Mouse (Mus musculus): ENCODE measurements around the gene Tmem270. TPM values are rescaled to one million over a fixed set of nuclear protein-coding genes. Genes with fewer than 3 reads are reported as not detected.

Tmem270 gene
- polyA plus RNA-seq, 1 experiment from 2014 or later, result not detected

DNA sequence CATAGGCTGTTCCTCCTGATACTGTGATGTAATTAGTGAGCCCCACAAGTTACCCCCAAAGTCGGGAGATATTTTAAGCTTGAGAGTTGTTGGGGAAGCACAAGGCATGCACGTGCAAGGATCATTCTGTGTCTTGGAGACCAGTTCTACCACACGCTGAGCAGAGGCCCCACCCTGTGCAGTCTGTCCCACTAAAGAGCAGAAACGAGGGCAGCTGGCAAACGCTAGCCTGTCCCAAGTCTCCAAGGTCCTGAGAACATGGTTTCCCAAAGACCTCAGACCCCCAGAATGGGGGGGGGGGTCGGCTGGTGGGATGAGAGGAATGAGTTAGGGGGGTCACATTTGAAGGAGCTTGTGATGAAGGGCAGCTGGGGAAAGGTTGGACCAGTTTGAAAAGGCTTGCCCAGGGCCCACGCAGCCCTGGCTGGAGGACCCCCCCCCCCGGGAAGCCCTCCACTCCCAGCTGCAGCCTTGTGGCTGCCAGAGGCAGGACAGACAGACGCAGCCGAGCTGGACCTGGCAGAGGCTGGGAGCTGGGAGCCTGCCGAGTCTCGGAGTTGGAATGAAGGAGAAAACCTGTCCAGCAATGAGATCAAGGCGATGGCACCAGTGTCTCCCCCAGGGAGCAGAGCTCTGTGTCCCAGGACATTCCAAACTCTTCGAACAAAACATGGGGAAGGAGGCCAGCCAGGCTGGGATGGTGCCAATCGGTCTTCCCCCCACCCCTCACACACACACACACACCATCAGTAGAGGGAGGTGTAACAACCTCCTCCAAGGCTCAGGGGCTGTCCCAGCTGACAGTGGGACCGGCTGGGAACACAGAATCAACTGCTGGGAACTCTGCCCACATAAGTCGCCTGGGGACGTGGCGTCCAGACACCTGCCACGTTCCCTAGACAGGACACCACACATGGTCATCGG is 32.3 kb downstream of the Tmem270 start:
- no peaks in the 10 kb centered on the region for H3K9me3 ChIP-seq
- H3K4me3 ChIP-seq (replicated peaks), result no peak overlapping the region
- H3K9ac ChIP-seq, result no peak overlapping the region
- peak overlapping the region; percentile 21; the same call in 1 of the 2 replicates for H3K27ac ChIP-seq
- 55% methylated on average over 21 of the region's 21 CpGs for WGBS
- no peaks in the 10 kb centered on the region for H3K36me3 ChIP-seq
- peaks cover 8% of the 10 kb centered on the region; the same call in 1 of the 2 replicates for H3K4me1 ChIP-seq
- ATAC-seq (ENCODE audit: insufficient read depth, low FRiP score, low read depth), result peak; percentile 40; the same call in 1 of the 2 replicates
- no peaks in the 10 kb centered on the region for H3K27me3 ChIP-seq (replicated peaks)
- no peak overlapping the region for H3K4me2 ChIP-seq

DNA sequence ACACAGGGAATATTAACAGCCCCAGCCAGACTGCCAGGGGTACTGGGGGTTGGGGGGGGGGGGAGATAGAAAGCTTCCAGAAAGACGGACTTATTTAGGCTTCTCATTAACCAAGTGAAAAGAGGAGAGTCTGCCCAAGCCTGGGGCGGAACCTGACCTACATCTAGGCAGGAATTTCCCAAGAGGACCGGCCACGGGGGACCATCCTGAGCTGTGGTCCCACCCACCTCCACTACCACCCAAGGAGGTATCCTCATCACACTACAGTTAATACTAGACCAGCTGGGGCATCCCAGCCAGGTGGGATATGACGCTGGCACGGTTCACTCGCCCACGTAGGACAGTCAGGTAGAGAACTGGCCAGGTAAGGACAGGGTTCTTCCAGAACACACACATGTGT is 33.5 kb downstream of the Tmem270 start:
- Histone ChIP-seq H3K4me1 (peaks cover 10% of the 10 kb centered on the region; the same call in 1 of the 2 replicates), H3K27ac (no peak overlapping the region), H3K4me2 (no peak overlapping the region), H3K9me3 (no peaks in the 10 kb centered on the region), H3K9ac (no peak overlapping the region), H3K27me3 (replicated peaks) (no peaks in the 10 kb centered on the region), H3K4me3 (replicated peaks) (no peak overlapping the region), H3K36me3 (no peaks in the 10 kb centered on the region)
- no peak for ATAC-seq (ENCODE audit: insufficient read depth, low FRiP score, low read depth)
- WGBS, result 83% methylated on average over 8 of the region's 8 CpGs

DNA sequence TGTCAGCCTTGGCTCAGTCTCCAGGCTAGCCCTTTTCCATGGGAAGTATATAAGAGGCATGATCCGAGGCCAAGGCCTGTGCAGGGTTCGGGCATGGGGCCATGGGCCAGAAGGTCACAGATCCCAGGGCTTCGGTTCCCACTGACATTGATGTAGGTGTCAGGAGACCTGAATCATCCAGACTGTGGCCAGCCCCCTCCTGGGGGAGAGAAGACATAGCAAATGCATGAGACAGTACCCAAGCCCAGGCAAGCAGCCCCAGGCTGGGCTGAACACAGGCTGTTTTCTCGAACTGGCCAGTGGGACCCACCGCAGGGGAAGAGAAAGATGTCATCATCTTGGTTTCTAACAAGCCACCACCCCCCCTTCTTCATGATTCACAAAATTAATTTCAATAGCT is 33.9 kb downstream of the Tmem270 start:
- H3K36me3 ChIP-seq, result no peaks in the 10 kb centered on the region
- no peak for ATAC-seq (ENCODE audit: insufficient read depth, low FRiP score, low read depth)

DNA sequence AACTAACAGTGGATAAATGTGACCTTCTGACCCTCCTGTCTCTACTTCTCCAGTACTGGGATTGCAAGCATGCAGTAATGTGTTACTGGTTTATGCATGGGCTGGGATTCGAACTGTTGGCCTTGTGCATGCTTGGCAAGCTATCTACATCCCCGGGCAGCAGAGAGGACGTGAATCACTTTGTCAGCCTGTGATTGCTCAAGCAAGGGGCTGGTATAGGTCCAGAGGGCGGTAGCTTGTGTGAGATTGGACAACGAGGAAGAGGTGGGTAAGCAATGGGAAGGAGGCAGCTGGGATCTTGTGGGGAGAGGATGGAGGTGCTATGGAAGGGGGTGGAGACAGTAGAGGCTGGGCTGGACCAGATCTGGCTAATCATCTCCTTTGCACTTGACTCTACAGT is 38.0 kb downstream of the Tmem270 start:
- WGBS, result 67% methylated on average over 5 of the region's 5 CpGs
- no peak overlapping the region for H3K4me2 ChIP-seq
- H3K9me3 ChIP-seq, result no peaks in the 10 kb centered on the region
- no peak overlapping the region for H3K9ac ChIP-seq
- no peaks in the 10 kb centered on the region for H3K27me3 ChIP-seq (replicated peaks)
- no peak overlapping the region for H3K27ac ChIP-seq
- no peaks in the 10 kb centered on the region for H3K36me3 ChIP-seq
- no peak for ATAC-seq (ENCODE audit: insufficient read depth, low FRiP score, low read depth)
- peaks cover 13% of the 10 kb centered on the region for H3K4me1 ChIP-seq
- no peak overlapping the region for H3K4me3 ChIP-seq (replicated peaks)

More for the DNA sequence above, 33.9 kb downstream of the Tmem270 start:
- no peak overlapping the region for H3K4me2 ChIP-seq
- H3K4me3 ChIP-seq (replicated peaks), result no peak overlapping the region
- WGBS, result 67% methylated on average over 5 of the region's 5 CpGs
- H3K9me3 ChIP-seq, result no peaks in the 10 kb centered on the region
- no peak overlapping the region for H3K27ac ChIP-seq
- H3K27me3 ChIP-seq (replicated peaks), result no peaks in the 10 kb centered on the region
- no peak overlapping the region for H3K9ac ChIP-seq
- H3K4me1 ChIP-seq, result peaks cover 14% of the 10 kb centered on the region

DNA sequence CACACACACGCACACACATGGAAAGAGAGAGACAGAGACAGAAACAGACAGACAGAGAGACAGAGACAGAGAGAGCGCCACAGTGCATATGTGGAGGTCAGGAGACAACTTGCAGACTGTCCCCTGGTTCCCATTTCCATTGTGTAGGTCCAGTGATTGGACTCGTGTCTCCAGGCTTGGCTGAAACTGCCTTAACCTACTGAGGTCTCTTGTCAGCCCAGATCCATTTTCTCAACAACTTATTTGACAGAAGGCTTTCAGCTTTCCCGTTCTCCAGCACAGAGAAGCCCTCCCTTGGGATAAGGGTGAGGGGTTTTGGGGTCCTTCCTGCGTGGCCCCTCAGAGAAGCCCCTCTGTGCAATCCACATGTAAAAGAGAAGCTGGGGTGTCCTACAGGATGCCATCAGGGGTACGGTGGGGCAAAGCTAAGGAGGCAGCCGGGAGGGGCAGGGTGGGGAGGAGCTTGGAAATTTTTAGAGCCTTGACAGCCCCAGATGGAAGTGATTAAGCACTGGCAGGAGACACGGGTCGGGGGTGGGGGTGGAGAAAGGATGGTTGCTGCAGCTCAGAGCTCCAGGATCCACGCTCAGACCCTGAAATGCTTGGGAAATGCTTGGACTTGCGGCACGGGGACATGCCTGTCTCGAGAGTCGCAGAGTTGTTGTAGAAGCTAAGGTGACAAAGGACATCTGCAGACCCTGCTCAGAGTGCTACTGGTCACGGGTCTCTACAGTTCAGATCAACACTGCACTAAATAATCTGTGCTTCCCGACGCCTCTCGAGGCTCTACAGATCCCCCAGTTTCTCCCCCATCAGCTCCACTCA is 39.0 kb downstream of the Tmem270 start:
- whole genome bisulfite sequencing, result 30% methylated on average over 18 of the region's 18 CpGs
- Histone ChIP-seq H3K36me3 (no peaks in the 10 kb centered on the region), H3K4me3 (replicated peaks) (no peak overlapping the region), H3K4me1 (peaks cover 13% of the 10 kb centered on the region), H3K27ac (peak overlapping the region; percentile 77), H3K9ac (no peak overlapping the region), H3K9me3 (no peaks in the 10 kb centered on the region), H3K4me2 (peak overlapping the region; percentile 30; the same call in 1 of the 2 replicates), H3K27me3 (replicated peaks) (no peaks in the 10 kb centered on the region)
- ATAC-seq (ENCODE audit: insufficient read depth, low FRiP score, low read depth), result peak; percentile 32; the same call in 1 of the 2 replicates

DNA sequence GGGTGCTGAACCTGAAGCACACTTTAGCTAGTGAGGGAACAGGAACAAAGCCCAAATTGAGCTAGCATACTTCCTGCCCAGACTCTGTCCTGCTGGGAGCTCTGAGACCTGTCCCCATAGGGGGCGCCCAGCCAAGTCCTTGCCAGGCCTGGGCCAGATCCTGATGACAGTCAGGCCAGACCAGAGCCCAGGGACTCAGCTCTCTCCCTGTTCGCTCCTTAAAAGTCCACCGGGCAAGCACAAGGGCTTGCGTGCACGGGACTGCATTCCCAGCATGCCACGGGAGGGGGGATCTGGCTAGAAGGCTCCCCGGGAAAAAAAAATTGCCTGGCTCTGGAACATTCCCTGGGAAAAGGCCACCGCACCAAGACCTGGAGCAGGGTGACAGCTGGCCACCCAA is 41.4 kb downstream of the Tmem270 start:
- no peak for ATAC-seq (ENCODE audit: insufficient read depth, low FRiP score, low read depth)
- 57% methylated on average over 8 of the region's 8 CpGs for WGBS
- no peak overlapping the region for H3K9ac ChIP-seq
- no peak overlapping the region for H3K27ac ChIP-seq
- H3K4me1 ChIP-seq, result peaks cover 13% of the 10 kb centered on the region
- H3K36me3 ChIP-seq, result no peaks in the 10 kb centered on the region
- H3K4me2 ChIP-seq, result no peak overlapping the region
- no peak overlapping the region for H3K4me3 ChIP-seq (replicated peaks)
- H3K27me3 ChIP-seq (replicated peaks), result no peaks in the 10 kb centered on the region
- H3K9me3 ChIP-seq, result no peaks in the 10 kb centered on the region

DNA sequence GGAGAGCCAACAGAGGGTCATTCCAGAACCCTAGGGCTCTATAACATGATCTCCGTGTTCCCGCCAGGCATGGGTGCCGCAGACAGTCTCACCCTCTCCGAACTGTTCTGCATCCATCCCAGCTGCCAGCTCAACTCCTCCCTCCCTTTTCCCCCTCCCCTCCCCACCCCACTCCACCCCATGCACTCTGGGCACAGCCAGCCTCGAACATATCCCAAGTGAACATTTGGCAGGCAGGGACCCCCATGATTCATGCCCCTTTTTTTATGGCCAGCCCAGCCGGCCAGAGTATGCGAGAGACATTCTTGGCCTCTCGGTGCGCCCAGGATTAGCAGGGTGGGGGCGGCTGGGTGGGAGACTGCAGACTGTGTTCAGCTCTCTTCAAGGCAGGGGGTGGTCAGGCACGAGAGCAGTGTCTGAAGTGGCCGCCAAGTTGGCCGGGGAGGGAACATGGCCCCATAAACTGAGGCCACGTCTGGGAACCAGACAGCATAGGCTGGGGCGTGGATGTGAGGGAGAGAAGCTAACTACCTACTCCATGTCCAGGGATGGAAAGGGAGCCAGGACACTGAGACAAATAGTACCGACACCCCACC is 44.5 kb downstream of the Tmem270 start:
- ATAC-seq (ENCODE audit: insufficient read depth, low FRiP score, low read depth), result 0 out of 2 replicates have a peak, but pooled peaks have one; percentile 14
- Histone ChIP-seq H3K27ac (no peak overlapping the region), H3K9ac (no peak overlapping the region), H3K4me2 (no peak overlapping the region), H3K27me3 (replicated peaks) (no peaks in the 10 kb centered on the region), H3K4me3 (replicated peaks) (no peak overlapping the region), H3K9me3 (no peaks in the 10 kb centered on the region), H3K4me1 (0 out of 2 replicates have a peak, but pooled peaks cover 5% of the 10 kb centered on the region), H3K36me3 (no peaks in the 10 kb centered on the region)
- 62% methylated on average over 16 of the region's 16 CpGs for WGBS

DNA sequence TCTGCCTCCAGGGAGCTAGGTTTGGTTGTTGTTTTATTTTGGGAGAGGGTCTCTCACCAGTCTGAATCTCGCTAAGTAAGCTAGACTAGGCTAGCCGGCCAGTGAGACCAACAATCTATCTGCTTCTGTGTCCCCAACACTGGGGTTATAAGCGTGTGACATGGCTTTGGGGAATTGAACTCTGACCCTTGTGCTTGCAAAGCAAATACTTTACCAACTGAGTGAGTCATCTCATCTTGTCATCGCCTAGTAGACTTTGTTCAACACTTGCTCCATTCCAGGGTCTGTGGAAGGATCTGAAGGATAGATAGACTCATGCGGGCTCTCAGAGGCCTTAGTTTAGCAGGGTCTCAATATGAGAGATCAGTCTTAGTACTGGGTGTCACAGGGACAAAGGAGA is 47.3 kb downstream of the Tmem270 start:
- Histone ChIP-seq H3K27me3 (replicated peaks) (no peaks in the 10 kb centered on the region), H3K9me3 (no peaks in the 10 kb centered on the region), H3K36me3 (no peaks in the 10 kb centered on the region), H3K4me1 (no peaks in the 10 kb centered on the region), H3K4me2 (no peak overlapping the region), H3K9ac (no peak overlapping the region), H3K4me3 (replicated peaks) (no peak overlapping the region), H3K27ac (no peak overlapping the region)
- ATAC-seq (ENCODE audit: insufficient read depth, low FRiP score, low read depth), result no peak
- 80% methylated on average over 5 of the region's 5 CpGs for WGBS

DNA sequence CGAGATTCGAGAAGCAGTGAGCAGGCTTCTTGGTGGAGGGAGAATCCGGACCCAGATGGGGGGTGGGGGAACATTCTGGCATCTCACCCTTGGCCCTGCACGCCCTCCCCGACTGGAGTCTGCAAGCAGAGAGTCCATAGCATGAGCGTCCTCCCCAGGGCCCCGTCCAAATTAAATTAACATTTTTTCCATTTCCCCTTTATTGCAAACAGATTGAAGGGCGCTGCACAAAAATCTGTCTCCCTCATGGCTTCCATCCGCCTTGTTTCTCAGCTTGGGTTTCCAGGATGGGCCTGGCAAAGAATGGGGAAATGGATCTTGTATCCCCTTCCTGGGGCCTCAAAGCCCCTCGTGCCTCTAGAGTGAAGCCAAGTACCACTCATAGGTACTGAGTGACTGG is 48.2 kb downstream of the Tmem270 start:
- Histone ChIP-seq H3K4me2 (no peak overlapping the region), H3K4me1 (no peaks in the 10 kb centered on the region), H3K9me3 (no peaks in the 10 kb centered on the region), H3K27me3 (replicated peaks) (no peaks in the 10 kb centered on the region), H3K4me3 (replicated peaks) (no peak overlapping the region), H3K36me3 (no peaks in the 10 kb centered on the region), H3K27ac (no peak overlapping the region), H3K9ac (no peak overlapping the region)
- ATAC-seq (ENCODE audit: insufficient read depth, low FRiP score, low read depth), result no peak
- 81% methylated on average over 10 of the region's 10 CpGs for WGBS

DNA sequence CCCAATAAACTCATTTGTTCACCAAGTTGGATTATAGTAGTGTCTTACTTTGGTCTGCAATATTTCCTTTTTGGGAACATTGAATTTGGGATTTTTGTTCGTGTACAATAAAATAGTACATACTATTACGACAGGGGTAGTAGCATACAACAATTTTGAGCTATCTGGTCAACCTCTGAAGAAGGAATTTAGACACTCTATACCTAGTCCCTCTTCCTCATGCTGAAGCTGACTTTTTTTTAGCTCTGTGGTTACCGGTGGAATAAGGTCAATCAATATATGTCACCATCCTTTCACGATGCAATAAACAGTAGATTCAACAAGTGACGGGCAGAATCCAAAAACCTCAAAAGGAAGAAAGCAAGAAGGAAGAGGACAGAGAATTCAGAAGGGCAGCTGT is 53.7 kb downstream of the Tmem270 start:
- Histone ChIP-seq H3K36me3 (no peaks in the 10 kb centered on the region), H3K4me2 (no peak overlapping the region), H3K9me3 (no peaks in the 10 kb centered on the region), H3K27me3 (replicated peaks) (no peaks in the 10 kb centered on the region), H3K4me3 (replicated peaks) (no peak overlapping the region), H3K27ac (no peak overlapping the region), H3K9ac (no peak overlapping the region), H3K4me1 (no peaks in the 10 kb centered on the region)
- ATAC-seq (ENCODE audit: insufficient read depth, low FRiP score, low read depth), result no peak
- WGBS, result 79% methylated on average over 5 of the region's 5 CpGs

Data from stomach, embryonic 15.5 days (tissue).